Mouse (Mus musculus) heart, embryonic 12.5 days (tissue): Measurements from ENCODE around the gene Rap1a. TPM values are rescaled to one million over a fixed set of nuclear protein-coding genes. Genes with fewer than 3 reads are reported as not detected.

Experiments
- ATAC-seq: fragments of 200-750 bp; cut with Nextera tagmentation; 2 replicates; pipeline ENCODE4 v1.8.0; 2017; ENCODE audit warnings: moderate TSS enrichment, moderate library complexity; ENCODE audit not compliant: insufficient number of reproducible peaks, low FRiP score
- H3K27ac ChIP-seq: fragments of 300-500 bp; sonication (generic); 2 replicates; pipeline ENCODE4 v1.5.1; 2016; ENCODE audit warnings: mild to moderate bottlenecking, moderate library complexity; ENCODE audit not compliant: poor library complexity, severe bottlenecking
- H3K27me3 ChIP-seq: fragments of 300-500 bp; sonication (generic); replicated peaks from 2 replicates; pipeline ENCODE4 v1.6.1; 2016; ENCODE audit warnings: mild to moderate bottlenecking, moderate library complexity
- H3K36me3 ChIP-seq: fragments of 300-500 bp; sonication (generic); 2 replicates; pipeline ENCODE4 v1.6.1; 2016; ENCODE audit warnings: mild to moderate bottlenecking, moderate library complexity
- H3K4me1 ChIP-seq: fragments of 300-500 bp; sonication (generic); replicated peaks from 2 replicates; pipeline ENCODE4 v1.6.1; 2016; ENCODE audit warnings: mild to moderate bottlenecking
- H3K4me2 ChIP-seq: fragments of 300-500 bp; sonication (generic); 2 replicates; pipeline ENCODE4 v1.6.1; 2016; ENCODE audit warnings: mild to moderate bottlenecking, moderate library complexity
- H3K4me3 ChIP-seq: fragments of 300-500 bp; sonication (generic); 2 replicates; pipeline ENCODE4 v1.5.1; 2016; ENCODE audit warnings: mild to moderate bottlenecking
- H3K9ac ChIP-seq: fragments of 300-500 bp; sonication (generic); 2 replicates; pipeline ENCODE4 v1.6.1; 2016; ENCODE audit warnings: mild to moderate bottlenecking, moderate library complexity
- H3K9me3 ChIP-seq: fragments of 300-500 bp; sonication (generic); replicated peaks from 2 replicates; pipeline ENCODE4 v1.6.1; 2016; ENCODE audit warnings: mild to moderate bottlenecking, moderate library complexity
- WGBS: fragments of 180-500 bp; shearing (Covaris S2); methylation state at CpG from one replicate; pipeline ENCODE4 v1.1.7; 2016; 5-methylcytosine and 5-hydroxymethylcytosine counted together
- polyA plus RNA-seq: library from polyadenylated mRNA; unstranded; fragments of >200 nt; fragmentation: Nextera tagmentation; extraction: Ambion mirVana; gene quantifications from 2 replicates; pipeline ENCODE4 v1.2.1, GENCODE M21; 2016

Gene Rap1a
- polyA plus RNA-seq, 1 experiment from 2014 or later = 92.0 TPM

GRCm38 (mm10) chr3:105787328-105787727, 13.8 kb downstream of the Rap1a start:
- Histone ChIP-seq H3K27me3 (no peaks in the 10 kb centered on the region), H3K4me3 (no peak overlapping the region), H3K9ac (no peak overlapping the region), H3K27ac (no peak overlapping the region), H3K36me3 (peaks cover 12% of the 10 kb centered on the region), H3K4me2 (no peak overlapping the region), H3K4me1 (peaks cover 9% of the 10 kb centered on the region), H3K9me3 (0 out of 2 replicates have a peak, but pooled peaks cover 4% of the 10 kb centered on the region)
- 94% methylated on average over 3 of the region's 3 CpGs for WGBS
- no peak for ATAC-seq

GRCm38 (mm10) chr3:105785865-105786264, 15.3 kb downstream of the Rap1a start:
- Histone ChIP-seq H3K27me3 (no peaks in the 10 kb centered on the region), H3K36me3 (peaks cover 12% of the 10 kb centered on the region), H3K4me1 (peaks cover 10% of the 10 kb centered on the region), H3K27ac (no peak overlapping the region), H3K9ac (no peak overlapping the region), H3K4me2 (no peak overlapping the region), H3K9me3 (0 out of 2 replicates have a peak, but pooled peaks cover 4% of the 10 kb centered on the region), H3K4me3 (no peak overlapping the region)
- no peak for ATAC-seq

GRCm38 (mm10) chr3:105783809-105784208, 17.3 kb downstream of the Rap1a start:
- Histone ChIP-seq H3K9me3 (0 out of 2 replicates have a peak, but pooled peaks cover 4% of the 10 kb centered on the region), H3K4me3 (no peak overlapping the region), H3K4me1 (peaks cover 15% of the 10 kb centered on the region), H3K27ac (no peak overlapping the region), H3K27me3 (no peaks in the 10 kb centered on the region), H3K4me2 (no peak overlapping the region), H3K36me3 (peaks cover 10% of the 10 kb centered on the region), H3K9ac (no peak overlapping the region)
- no peak for ATAC-seq
- WGBS = 48% methylated on average over 1 of the region's 1 CpGs

- 72% methylated on average over 7 of the region's 7 CpGs for whole genome bisulfite sequencing
- Histone ChIP-seq H3K27me3 (no peaks in the 10 kb centered on the region), H3K9me3 (no peaks in the 10 kb centered on the region), H3K4me3 (no peak overlapping the region), H3K4me2 (no peak overlapping the region), H3K36me3 (peaks cover 3% of the 10 kb centered on the region; the same call in 1 of the 2 replicates), H3K27ac (no peak overlapping the region), H3K9ac (no peak overlapping the region), H3K4me1 (peaks cover 15% of the 10 kb centered on the region)
- no peak for ATAC-seq
Measured at GRCm38 (mm10) chr3:105782406-105782805, 18.7 kb downstream of the Rap1a start.

- Histone ChIP-seq H3K9me3 (no peaks in the 10 kb centered on the region), H3K27me3 (no peaks in the 10 kb centered on the region), H3K4me1 (peaks cover 9% of the 10 kb centered on the region), H3K4me3 (no peak overlapping the region), H3K36me3 (no peaks in the 10 kb centered on the region), H3K9ac (no peak overlapping the region), H3K4me2 (no peak overlapping the region), H3K27ac (no peak overlapping the region)
- ATAC-seq = no peak
- WGBS = 94% methylated on average over 3 of the region's 3 CpGs
Measured at GRCm38 (mm10) chr3:105777997-105778396, 23.1 kb downstream of the Rap1a start.

- Histone ChIP-seq H3K9me3 (no peaks in the 10 kb centered on the region), H3K9ac (no peak overlapping the region), H3K27me3 (no peaks in the 10 kb centered on the region), H3K4me3 (no peak overlapping the region), H3K4me2 (no peak overlapping the region), H3K36me3 (no peaks in the 10 kb centered on the region), H3K4me1 (peaks cover 3% of the 10 kb centered on the region), H3K27ac (no peak overlapping the region)
- ATAC-seq = no peak
Measured at GRCm38 (mm10) chr3:105774496-105774895, 26.6 kb downstream of the Rap1a start.

GRCm38 (mm10) chr3:105771534-105771933, 29.6 kb downstream of the Rap1a start:
- Histone ChIP-seq H3K9me3 (no peaks in the 10 kb centered on the region), H3K27me3 (no peaks in the 10 kb centered on the region), H3K27ac (no peak overlapping the region), H3K36me3 (no peaks in the 10 kb centered on the region), H3K4me1 (0 out of 2 replicates have a peak, but pooled peaks cover 3% of the 10 kb centered on the region), H3K4me3 (no peak overlapping the region), H3K4me2 (no peak overlapping the region), H3K9ac (no peak overlapping the region)
- ATAC-seq = no peak

GRCm38 (mm10) chr3:105770836-105771235, 30.3 kb downstream of the Rap1a start:
- Histone ChIP-seq H3K36me3 (no peaks in the 10 kb centered on the region), H3K27ac (no peak overlapping the region), H3K4me1 (peaks cover 3% of the 10 kb centered on the region; the same call in 1 of the 2 replicates), H3K9me3 (no peaks in the 10 kb centered on the region), H3K4me3 (no peak overlapping the region), H3K27me3 (no peaks in the 10 kb centered on the region), H3K4me2 (no peak overlapping the region), H3K9ac (no peak overlapping the region)
- 97% methylated on average over 1 of the region's 1 CpGs for WGBS
- ATAC-seq = no peak

GRCm38 (mm10) chr3:105769380-105769779, 31.8 kb downstream of the Rap1a start:
- Histone ChIP-seq H3K27ac (no peak overlapping the region), H3K9me3 (no peaks in the 10 kb centered on the region), H3K4me2 (no peak overlapping the region), H3K4me1 (peaks cover 3% of the 10 kb centered on the region; the same call in 1 of the 2 replicates), H3K9ac (no peak overlapping the region), H3K27me3 (no peaks in the 10 kb centered on the region), H3K4me3 (no peak overlapping the region), H3K36me3 (no peaks in the 10 kb centered on the region)
- no peak for ATAC-seq
- WGBS = 80% methylated on average over 2 of the region's 2 CpGs

GRCm38 (mm10) chr3:105768529-105768928, 32.6 kb downstream of the Rap1a start:
- ATAC-seq = no peak
- WGBS = 61% methylated on average over 6 of the region's 6 CpGs
- H3K27me3 ChIP-seq = no peaks in the 10 kb centered on the region

GRCm38 (mm10) chr3:105763132-105763851, 37.8 kb downstream of the Rap1a start:
- Histone ChIP-seq H3K4me1 (peaks cover 18% of the 10 kb centered on the region), H3K27me3 (no peaks in the 10 kb centered on the region), H3K4me3 (no peak overlapping the region), H3K4me2 (no peak overlapping the region), H3K9ac (no peak overlapping the region), H3K27ac (peak overlapping the region; percentile 9), H3K36me3 (no peaks in the 10 kb centered on the region), H3K9me3 (no peaks in the 10 kb centered on the region)
- WGBS = 55% methylated on average over 4 of the region's 4 CpGs
- ATAC-seq = peak; percentile 57; the same call in 1 of the 2 replicates

More at GRCm38 (mm10) chr3:105768529-105768928, 32.6 kb downstream of the Rap1a start:
- Histone ChIP-seq H3K27ac (no peak overlapping the region), H3K9me3 (no peaks in the 10 kb centered on the region), H3K9ac (no peak overlapping the region), H3K4me1 (peaks cover 4% of the 10 kb centered on the region), H3K4me3 (no peak overlapping the region), H3K36me3 (no peaks in the 10 kb centered on the region), H3K4me2 (no peak overlapping the region)

GRCm38 (mm10) chr3:105760063-105760462, 41.1 kb downstream of the Rap1a start:
- WGBS = 94% methylated on average over 3 of the region's 3 CpGs

More at GRCm38 (mm10) chr3:105760063-105760462, 41.1 kb downstream of the Rap1a start:
- Histone ChIP-seq H3K9ac (no peak overlapping the region), H3K36me3 (no peaks in the 10 kb centered on the region), H3K4me3 (no peak overlapping the region), H3K4me2 (no peak overlapping the region), H3K9me3 (no peaks in the 10 kb centered on the region), H3K4me1 (peaks cover 33% of the 10 kb centered on the region), H3K27ac (no peak overlapping the region), H3K27me3 (no peaks in the 10 kb centered on the region)
- no peak for ATAC-seq
